Mouse (Mus musculus): ENCODE measurements at regions not wholly inside any gene's neighbourhood (a gene's known extent, or its start where the extent isn't known, plus 50 kb on each side); places are given as distances from the start of the nearest gene placed in this dataset.
A peak's percentile ranks its signal among the peaks of the same experiment; 100 is the strongest.

DNA sequence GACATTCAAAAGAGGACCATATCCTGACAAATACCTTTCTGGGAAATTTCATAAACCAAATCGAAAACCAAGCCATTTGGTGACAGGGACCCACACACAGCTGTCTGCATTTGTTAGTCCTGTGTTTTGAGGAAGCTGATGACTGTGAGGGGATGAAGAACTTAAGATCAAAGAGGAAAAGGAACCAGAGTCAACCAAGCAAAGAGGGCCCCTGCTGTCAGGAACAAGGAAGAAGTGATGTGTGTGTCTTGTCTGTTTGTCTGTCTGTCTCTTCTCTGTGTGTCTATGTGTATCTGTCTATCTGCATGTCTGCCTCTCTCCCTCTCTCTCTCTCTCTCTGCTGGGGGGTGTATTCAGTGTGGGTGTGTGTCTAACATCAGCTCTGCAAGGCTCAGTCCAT lies 171.3 kb upstream of the Sesn3 start:
- no peak for DNase-seq (ENCODE audit: low spot score)

DNA sequence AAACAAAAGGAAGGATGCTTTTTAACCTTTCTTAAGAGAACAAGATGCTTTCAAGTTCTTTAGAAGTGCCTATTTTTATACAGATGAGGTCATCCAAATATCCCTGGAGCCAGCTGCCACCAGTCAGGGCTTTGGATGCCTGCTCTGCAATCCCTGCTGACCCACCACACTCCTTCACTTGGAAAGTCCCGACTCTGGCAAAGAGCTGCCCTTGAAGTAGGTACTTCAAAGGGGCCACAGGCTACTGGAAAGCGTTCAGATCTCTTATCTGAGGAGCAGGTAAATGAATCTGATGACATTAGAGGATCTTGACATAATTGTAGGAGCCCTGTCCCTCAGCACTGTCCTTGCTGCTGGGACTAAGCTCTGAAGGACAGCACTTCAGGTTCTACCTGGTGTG lies 169.9 kb upstream of the Sesn3 start:
- DNase-seq (ENCODE audit: low spot score) = no peak

- DNase-seq (ENCODE audit: low spot score) = no peak
These were observed 168.5 kb upstream of the Sesn3 start for GRCm38 (mm10) chr9:14106371-14106770.

DNA sequence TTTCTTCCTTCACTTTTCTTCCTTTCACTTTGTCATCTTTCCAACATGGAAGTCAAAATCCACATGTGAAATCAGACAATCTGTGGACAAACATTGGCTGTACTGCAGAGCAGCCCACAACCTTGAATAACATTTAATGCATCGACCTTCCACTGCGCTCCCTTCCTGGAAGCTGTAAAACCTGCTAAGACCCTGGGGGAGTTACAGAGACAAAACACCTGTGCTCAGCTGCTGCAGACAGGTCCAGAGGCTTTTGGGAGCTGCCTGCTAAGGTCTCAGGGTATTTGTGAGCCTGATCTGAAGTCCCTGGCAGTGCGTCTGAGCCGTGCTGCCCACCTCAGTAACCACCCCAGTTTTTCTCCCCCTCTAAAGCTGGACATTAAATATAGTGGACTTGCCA lies 166.1 kb upstream of the Sesn3 start:
- DNase-seq (ENCODE audit: low spot score) = no peak

DNA sequence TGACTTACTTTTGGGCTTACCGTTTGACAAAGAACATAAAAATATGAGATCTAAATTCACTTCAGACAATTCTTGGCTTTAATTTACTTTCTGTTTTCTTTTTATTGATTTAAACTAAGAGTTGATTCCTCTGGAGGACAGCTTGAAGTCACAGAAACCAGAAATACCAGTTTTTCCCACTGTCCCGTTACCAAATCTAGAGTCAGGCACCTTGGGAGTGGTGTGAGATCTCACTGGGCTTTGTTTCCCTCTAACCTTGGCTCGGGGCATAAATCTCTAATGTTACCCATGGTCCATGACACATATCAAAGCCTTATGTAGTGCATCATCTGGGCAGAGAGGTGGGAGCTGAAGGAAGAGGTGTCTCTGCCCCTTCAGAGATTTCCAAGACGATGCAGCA lies 165.4 kb upstream of the Sesn3 start:
- no peak for DNase-seq (ENCODE audit: low spot score)

DNA sequence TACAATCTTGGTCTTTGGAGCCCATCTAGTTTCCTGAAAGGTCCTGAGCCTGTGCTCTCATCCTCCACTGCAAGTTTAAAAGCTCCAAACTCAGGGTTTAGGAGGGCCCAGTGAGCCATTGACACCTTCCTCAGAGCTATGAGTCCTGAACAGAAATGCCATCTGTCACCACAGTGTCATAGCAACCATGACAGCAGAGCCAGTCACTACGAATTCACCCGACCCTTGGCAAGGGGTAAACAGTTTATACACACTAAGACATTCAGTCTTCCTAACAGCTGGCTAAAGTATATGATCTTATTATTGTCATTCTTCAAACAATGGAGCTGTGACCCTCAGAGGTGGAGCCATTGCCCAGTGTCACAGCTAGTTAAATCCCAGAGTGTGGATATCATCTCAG lies 163.2 kb upstream of the Sesn3 start:
- peak; percentile 60 for DNase-seq (ENCODE audit: low spot score)

DNA sequence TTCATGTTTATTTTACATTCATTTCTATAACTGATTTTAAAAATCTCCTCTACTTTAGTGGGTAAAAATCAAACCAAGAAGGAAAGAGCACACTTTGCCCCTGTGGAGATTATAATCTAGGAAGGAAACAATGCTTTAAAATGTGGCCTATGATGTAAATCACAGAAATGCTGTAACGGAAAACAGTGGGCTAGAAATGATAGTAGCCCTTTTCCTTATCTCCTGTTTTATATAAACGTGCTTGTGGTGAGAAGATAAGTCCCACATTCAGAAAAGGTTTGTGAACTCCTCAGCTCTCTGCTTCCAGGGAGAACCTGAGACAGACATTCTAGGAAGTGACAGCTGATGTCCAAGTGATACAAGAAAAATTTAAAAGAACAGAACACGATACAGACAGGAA lies 159.3 kb upstream of the Sesn3 start:
- no peak for DNase-seq (ENCODE audit: low spot score)

GRCm38 (mm10) chr9:14116097-14116840 lies 158.6 kb upstream of the Sesn3 start:
- no peak for DNase-seq (ENCODE audit: low spot score)

- no peak for DNase-seq (ENCODE audit: low spot score)
These were observed 141.5 kb upstream of the Sesn3 start for GRCm38 (mm10) chr9:14133372-14133771.

DNA sequence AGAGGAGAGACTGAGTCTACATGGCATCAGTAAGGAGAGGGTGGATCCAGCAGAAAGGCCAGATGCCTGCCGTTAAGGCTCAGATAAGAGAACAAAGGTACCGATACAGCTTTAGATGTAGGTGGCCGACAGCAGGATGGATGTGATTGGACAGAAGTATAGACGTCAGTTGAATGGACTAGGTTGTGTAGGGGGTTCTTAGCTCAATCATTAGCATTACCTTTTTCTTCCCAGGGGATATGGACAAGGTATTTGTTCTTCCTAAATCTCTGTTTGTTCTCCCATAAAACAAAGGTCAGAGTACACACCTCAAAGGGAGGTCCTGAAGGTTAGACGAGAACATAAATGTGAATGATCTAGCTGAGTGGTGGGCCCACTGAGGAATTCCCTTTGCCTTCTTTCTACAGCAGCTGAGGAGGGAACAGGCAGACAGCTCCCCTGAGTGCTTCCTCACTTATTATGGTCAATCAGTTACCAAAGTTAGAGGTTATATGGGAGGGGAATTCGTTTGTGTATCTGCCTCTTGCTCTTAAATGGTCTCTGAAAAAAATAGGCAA lies 139.9 kb upstream of the Sesn3 start:
- no peak for DNase-seq (ENCODE audit: low spot score)

DNA sequence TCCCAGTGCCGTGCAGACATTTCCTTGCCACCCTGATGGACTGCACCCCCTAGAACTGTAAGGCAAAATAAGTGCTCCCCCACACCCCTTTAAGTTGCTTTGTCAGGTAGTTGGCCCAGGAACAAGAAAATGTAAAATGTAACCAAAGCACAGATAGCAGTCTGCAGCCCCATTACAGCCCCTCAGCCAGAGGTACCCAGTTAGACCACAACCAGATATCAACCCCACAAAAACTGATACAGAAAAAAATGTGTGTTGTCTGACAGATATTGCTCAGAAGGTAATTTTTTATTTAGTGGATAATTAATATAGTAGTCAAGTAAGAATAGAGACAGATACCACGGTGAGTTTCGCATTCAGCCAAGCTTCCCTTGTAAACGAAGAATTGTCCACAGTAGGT lies 133.5 kb upstream of the Sesn3 start:
- no peak for DNase-seq (ENCODE audit: low spot score)

- no peak for DNase-seq (ENCODE audit: low spot score)
These were observed 130.9 kb upstream of the Sesn3 start for GRCm38 (mm10) chr9:14143988-14144387.

DNA sequence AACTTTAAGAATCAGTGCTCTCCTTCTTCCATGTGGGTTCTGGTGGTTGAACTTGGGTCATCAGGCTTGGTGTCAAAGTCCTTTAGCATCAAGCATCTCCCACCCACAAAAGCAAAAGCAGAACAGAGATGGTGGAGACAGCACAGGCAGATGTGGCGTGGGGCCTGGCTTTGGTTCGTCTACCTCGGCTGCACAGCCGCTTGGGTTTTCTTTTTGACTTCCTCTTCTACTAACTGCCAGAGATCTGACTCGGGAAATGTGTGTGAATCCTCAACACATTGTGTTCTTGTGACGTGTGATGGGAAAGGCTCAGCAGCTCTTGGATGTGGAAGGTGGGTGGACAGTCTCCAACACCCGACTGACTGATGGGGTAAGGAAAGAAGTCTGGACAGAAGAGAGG lies 127.8 kb upstream of the Sesn3 start:
- DNase-seq (ENCODE audit: low spot score) = no peak

- DNase-seq (ENCODE audit: low spot score) = no peak
These were observed 127.1 kb upstream of the Sesn3 start for GRCm38 (mm10) chr9:14147731-14148130.

DNA sequence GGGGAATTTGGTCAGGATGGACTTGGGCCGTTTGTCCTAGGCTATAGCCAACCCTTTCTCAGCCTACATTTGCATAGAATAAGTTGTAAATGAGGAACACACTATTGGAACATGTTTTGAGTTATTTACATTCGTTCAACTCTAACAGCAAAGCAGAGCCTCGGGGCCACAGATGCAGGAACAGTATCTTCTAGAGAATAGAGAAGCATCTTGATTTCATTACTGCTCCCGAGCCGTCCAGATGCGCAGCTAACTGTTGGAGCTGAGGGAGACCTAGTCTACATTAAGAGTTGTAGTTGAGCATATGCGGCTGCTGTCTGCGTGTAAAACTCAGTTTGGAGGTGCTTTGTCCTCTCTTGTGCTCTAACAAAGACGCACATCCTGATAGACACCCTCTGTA lies 124.6 kb upstream of the Sesn3 start:
- no peak for DNase-seq (ENCODE audit: low spot score)

DNA sequence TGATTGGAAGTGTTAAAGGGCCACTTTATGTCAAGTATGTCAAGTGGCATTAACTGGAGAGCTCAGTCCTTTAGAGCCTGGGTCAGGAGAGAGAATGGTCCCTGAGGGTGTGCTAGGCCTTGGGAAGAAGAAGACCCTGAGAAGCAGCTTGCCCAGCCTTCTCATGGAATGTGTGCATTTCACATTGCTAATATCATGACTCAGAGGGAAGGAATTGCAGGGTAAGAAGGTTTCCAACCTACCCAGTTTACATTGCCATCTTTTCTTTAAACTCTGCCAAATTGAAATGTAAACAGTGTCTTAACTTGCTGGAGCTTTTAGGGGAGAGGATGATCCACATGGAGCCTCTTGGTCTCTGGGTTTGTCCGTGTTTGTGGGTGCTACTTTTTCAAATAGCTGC lies 117.9 kb upstream of the Sesn3 start:
- no peak for DNase-seq (ENCODE audit: low spot score)

- DNase-seq (ENCODE audit: low spot score) = no peak
These were observed 116.6 kb upstream of the Sesn3 start for GRCm38 (mm10) chr9:14158096-14158837.

DNA sequence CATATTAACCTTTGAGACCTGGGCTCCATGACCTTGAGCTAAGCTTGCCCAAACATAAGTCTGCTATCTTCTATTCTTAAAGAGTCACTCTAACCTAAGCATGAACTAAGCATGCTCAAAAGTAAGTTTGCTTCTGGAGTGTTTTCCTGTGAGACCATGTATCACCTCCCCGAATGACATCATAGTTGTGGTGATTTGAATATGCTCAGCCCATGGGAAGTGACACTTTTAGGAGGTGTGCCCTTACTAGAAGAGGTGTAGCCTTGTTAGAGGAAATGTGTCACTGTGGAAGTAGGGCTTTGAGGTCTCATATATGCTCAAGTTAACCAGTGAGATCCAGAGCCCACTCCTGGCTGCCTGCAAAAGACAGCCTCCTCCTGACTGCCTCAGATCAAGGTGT lies 114.7 kb upstream of the Sesn3 start:
- DNase-seq (ENCODE audit: low spot score) = no peak

DNA sequence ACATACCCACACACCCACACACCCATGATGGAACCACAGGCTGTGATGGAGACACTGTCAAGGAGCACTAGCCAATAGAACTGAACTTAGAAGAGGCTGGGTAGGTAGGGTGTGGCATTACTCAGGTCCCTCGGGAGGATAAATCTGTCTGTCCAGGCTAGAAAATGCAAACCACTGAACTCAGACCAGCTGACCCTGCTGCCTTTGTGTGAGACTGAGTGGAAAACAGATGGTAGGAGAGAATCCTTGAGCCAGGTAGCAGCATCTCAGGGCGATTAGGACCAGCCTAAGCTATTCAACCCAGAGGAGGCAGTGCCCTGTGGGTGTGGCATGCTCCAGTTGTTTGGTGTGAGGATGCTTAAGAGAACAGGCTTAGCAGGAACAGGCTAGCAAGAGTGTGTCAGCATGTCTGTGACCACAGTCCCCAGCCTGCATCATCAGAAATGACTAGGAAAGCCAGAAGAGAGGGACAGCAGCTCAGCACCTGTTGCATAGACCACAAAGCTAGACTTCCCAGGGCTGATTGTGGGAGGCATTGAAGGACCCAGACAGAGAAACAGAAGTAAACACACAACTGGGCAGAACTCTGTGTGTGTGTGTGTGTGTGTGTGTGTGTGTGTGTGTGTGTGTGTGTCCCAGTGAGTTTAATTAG lies 103.2 kb upstream of the Sesn3 start:
- no peak for DNase-seq (ENCODE audit: low spot score)

DNA sequence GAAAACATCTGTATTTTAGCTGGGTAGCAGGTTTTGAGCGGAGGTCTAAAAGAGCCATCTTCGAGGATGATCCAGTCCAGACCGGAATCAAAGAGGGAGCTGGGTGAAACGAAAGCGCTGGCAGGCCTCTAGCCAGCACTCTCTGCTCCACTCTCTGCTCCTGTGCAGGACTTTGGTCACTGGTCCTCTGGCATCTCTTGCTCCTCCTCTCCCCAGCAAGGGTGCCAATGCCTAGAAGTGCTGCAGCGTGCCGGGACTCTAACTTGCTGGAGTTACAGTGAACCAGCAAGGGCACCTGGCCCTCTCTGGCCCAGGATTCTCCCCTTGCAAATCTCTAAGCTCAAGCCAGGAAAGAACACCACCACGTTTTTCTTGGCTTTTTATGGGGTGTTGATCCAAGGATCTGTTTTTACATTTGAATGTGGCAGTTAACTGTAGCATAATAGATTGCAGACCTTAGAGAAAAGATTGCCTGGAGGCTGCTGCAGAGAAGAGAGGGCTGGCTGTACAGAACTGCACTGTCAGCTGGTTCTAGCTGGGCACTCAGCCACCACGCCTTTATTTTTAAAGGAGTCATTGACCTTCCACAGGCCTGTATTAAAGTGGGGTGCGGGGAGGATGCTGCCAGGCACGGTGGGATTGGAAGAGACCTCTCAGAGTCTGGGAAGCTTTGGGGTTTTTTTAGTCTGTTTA lies 101.1 kb upstream of the Sesn3 start:
- peak; percentile 18 for DNase-seq (ENCODE audit: low spot score)

DNA sequence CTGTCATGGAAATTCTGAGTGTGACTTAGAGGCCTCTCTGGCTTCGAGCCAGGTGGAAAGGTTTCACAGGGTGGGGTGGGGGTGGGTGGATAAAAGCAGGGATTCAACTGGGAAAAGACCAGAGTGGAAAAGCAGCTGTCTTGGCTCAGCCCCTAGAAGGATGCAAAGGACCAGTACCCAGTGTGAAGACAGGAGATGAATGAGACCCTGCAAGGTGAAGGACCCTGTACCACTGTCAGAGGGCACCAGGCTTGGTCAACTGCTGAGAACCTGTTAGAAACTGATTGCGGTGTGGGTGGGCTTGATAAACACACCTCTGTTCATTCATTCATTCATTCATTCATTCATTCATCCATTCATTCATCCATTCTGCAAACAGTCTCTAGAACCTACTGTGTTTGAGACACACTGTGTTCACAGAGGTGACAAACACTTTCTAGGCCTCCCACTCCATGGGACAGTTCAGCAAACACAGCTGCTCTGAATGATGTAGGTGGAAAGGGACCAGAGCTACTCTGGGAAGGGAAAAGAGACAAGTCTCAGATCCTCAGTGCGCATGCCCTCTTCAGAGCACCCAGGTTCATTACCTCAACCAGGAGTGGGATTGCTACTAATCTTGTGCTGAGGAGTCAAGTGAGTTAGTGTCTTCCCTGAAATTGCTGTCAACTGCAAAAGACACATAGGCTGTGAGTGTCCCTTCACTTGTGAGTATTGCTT lies 100.4 kb upstream of the Sesn3 start:
- DNase-seq (ENCODE audit: low spot score) = no peak
